Mouse (Mus musculus) G1E (cell line): ENCODE results near the gene Rps6ka5.

Experiments
- CTCF ChIP-seq: IDR thresholded peaks from 2 replicates; pipeline ENCODE4 v1.5.1; 2012; ENCODE audit warnings: low read depth, low read length, inconsistent platforms, mixed read lengths
- GATA1 ChIP-seq: IDR thresholded peaks from 2 replicates; pipeline ENCODE4 v1.6.1; 2012; ENCODE audit warnings: borderline replicate concordance, low read length, inconsistent platforms, mixed read lengths
- TAL1 ChIP-seq: conservative IDR thresholded peaks from 2 replicates; pipeline ENCODE4 v1.6.1; 2012; ENCODE audit warnings: low read depth, low read length, inconsistent platforms, mixed read lengths

GRCm38 (mm10) chr12:100735156-100735555 is 8.4 kb upstream of the Rps6ka5 start:
- no peak for TF ChIP-seq CTCF
- TF ChIP-seq TAL1: no peak
- TF ChIP-seq GATA1: no peak
